Mouse (Mus musculus): Measurements from ENCODE around the gene Gm20388. TPM values are rescaled to one million over a fixed set of nuclear protein-coding genes. Genes with fewer than 3 reads are reported as not detected.

Gene Gm20388
- polyA plus RNA-seq, 1 experiment from 2014 or later, result not detected

DNA sequence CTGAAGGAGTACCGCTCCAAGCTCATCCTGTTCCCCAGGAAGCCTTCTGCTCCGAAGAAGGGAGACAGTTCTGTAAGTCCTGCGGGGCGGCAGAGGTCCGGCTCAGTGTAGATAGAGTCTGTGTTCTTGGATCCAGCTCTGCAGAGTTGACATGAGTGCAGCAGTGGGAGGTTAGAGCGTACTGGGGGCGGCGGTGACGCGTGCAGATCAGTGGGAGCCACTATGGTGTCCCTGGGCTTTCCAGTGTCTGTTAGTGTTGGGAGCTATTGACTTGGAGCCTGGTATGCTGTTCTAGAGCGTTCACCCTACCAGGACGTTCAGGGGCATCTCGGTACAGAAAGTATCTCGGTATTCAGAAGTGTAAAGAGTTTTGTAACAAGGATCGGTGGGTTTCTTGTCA, 3192.6 kb downstream of the Gm20388 start:
- Histone ChIP-seq H3K4me1 (ENCODE audit: control insufficient read depth, insufficient read depth, low read length) (peaks cover 12% of the 10 kb centered on the region), H3K4me2 (replicated peaks; ENCODE audit: low read depth, low read length) (peak overlapping the region; percentile 92), H3K27ac (ENCODE audit: low read depth, low read length) (peak overlapping the region; percentile 92; the same call in 1 of the 2 replicates), H3K36me3 (ENCODE audit: control insufficient read depth, insufficient read depth, low read length) (peaks cover 32% of the 10 kb centered on the region), H3K27me3 (ENCODE audit: control insufficient read depth, insufficient read depth, low read length) (no peaks in the 10 kb centered on the region), H3K4me3 (ENCODE audit: low read length) (peak overlapping the region; percentile 63), H3K9me3 (ENCODE audit: control insufficient read depth, low read length) (no peaks in the 10 kb centered on the region), H3K9ac (ENCODE audit: low read depth, low read length) (peak overlapping the region; percentile 96)
- no peak for ATAC-seq (ENCODE audit: low FRiP score, low TSS enrichment)
- 13% methylated on average over 14 of the region's 15 CpGs for WGBS

DNA sequence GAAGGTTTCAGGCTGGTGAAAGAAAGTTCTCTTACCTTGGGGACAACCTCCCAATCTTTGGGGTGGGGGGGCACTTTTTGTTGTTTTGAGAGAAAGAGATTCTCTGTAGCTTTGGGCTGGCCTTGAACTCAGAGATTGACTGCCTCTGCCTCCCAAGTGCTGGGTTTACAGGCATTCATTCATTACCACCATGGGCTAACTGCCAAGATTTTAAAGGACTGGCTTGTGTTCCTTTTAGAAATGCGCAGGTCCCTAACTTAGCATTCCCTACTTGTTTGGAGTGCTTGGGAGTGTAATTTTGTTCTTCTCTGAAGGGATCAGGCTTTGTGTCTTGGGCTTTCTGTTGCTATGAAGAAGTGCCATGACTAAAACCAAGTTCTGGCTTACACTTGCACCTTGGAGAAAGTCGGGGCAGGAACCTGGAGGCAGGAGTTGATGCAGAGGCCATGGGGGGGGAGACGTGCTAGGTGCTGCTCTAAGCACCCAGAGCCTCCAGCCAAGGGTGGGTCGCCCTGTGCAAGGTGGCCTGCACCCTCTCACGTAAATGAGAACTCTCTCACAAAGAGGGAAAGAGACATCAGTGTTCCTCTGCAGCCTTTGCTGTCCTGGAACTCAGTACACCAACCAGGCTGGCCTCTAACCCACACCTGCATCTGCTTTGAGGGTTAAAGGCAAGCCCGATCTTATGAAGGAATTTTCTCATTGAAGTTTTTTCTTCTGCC, 3193.6 kb downstream of the Gm20388 start:
- H3K36me3 ChIP-seq (ENCODE audit: control insufficient read depth, insufficient read depth, low read length), result peaks cover 28% of the 10 kb centered on the region
- H3K4me2 ChIP-seq (replicated peaks; ENCODE audit: low read depth, low read length), result peak overlapping the region; percentile 92
- H3K9me3 ChIP-seq (ENCODE audit: control insufficient read depth, low read length), result no peaks in the 10 kb centered on the region
- peak overlapping the region; percentile 96; the same call in 1 of the 2 replicates for H3K9ac ChIP-seq (ENCODE audit: low read depth, low read length)
- peak overlapping the region; percentile 63 for H3K4me3 ChIP-seq (ENCODE audit: low read length)
- H3K27ac ChIP-seq (ENCODE audit: low read depth, low read length), result no peak overlapping the region
- 92% methylated on average over 6 of the region's 6 CpGs for WGBS
- H3K27me3 ChIP-seq (ENCODE audit: control insufficient read depth, insufficient read depth, low read length), result no peaks in the 10 kb centered on the region
- peaks cover 12% of the 10 kb centered on the region for H3K4me1 ChIP-seq (ENCODE audit: control insufficient read depth, insufficient read depth, low read length)
- ATAC-seq (ENCODE audit: low FRiP score, low TSS enrichment), result no peak

DNA sequence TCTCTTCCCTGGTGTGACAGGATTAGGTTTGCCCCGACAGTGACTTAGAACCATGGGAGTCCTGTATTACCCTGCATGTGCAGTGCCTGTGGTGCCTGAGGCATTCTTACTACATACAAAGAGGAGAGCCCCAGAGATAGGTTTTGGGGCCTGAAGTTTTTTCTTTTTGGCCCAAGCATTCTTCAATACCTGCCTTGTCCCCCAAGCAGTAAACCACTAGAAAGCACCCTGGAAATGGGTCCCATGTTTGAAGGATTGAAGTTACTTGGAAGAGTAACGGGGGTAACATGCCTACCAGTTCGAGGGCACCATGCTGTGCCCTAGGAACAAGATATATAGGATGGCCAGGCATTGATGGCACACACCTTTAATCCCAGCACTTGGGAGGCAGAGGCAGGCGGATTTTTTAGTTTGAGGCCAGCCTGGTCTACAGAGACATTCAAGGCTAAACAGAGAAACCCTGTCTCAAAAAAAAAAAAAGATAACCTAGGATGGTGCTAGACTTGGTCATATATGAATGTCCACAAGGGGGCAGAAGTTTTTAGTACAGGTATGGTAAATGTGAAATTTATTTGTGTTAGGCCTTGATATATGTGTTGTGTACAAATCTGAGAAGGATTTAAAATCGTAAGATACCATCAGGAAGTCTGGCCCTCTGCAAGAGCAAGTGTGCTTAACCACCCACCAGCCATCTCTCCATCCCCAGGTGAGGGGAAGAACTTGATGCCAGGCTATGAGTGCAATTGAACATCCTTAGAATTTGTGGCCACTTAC, 3195.1 kb downstream of the Gm20388 start:
- no peak overlapping the region for H3K27ac ChIP-seq (ENCODE audit: low read depth, low read length)
- ATAC-seq (ENCODE audit: low FRiP score, low TSS enrichment), result 0 out of 2 replicates have a peak, but pooled peaks have one; percentile 1
- WGBS, result 71% methylated on average over 5 of the region's 5 CpGs

DNA sequence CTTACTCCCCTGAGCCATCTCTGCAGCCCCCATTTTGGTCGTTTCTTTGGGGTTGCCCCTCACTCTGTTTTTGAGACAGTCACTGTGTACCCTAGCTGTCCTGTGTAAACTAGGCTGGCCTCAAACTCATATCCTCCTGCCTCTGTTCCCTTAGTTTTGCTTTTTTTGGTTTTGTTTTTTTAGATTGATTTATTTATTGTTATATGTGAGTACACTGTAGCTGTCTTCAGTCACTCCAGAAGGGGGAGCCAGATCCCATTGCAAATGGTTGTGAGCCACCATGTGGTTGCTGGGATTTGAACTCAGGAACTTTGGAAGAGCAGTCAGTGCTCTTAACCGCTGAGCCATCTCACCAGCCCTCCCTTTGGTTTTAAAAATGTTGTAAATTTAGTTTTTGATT, 3195.9 kb downstream of the Gm20388 start:
- peaks cover 9% of the 10 kb centered on the region for H3K4me1 ChIP-seq (ENCODE audit: control insufficient read depth, insufficient read depth, low read length)
- H3K36me3 ChIP-seq (ENCODE audit: control insufficient read depth, insufficient read depth, low read length), result peaks cover 26% of the 10 kb centered on the region
- H3K27me3 ChIP-seq (ENCODE audit: control insufficient read depth, insufficient read depth, low read length), result no peaks in the 10 kb centered on the region
- H3K4me2 ChIP-seq (replicated peaks; ENCODE audit: low read depth, low read length), result no peak overlapping the region
- no peak overlapping the region for H3K27ac ChIP-seq (ENCODE audit: low read depth, low read length)
- H3K4me3 ChIP-seq (ENCODE audit: low read length), result no peak overlapping the region
- H3K9me3 ChIP-seq (ENCODE audit: control insufficient read depth, low read length), result no peaks in the 10 kb centered on the region
- H3K9ac ChIP-seq (ENCODE audit: low read depth, low read length), result no peak overlapping the region
- 62% methylated on average over 2 of the region's 2 CpGs for WGBS
- ATAC-seq (ENCODE audit: low FRiP score, low TSS enrichment), result no peak

More for the DNA sequence above, 3195.1 kb downstream of the Gm20388 start:
- Histone ChIP-seq H3K4me2 (replicated peaks; ENCODE audit: low read depth, low read length) (no peak overlapping the region), H3K4me1 (ENCODE audit: control insufficient read depth, insufficient read depth, low read length) (peaks cover 12% of the 10 kb centered on the region), H3K9me3 (ENCODE audit: control insufficient read depth, low read length) (no peaks in the 10 kb centered on the region), H3K9ac (ENCODE audit: low read depth, low read length) (no peak overlapping the region), H3K4me3 (ENCODE audit: low read length) (no peak overlapping the region), H3K27me3 (ENCODE audit: control insufficient read depth, insufficient read depth, low read length) (no peaks in the 10 kb centered on the region), H3K36me3 (ENCODE audit: control insufficient read depth, insufficient read depth, low read length) (peaks cover 26% of the 10 kb centered on the region)

DNA sequence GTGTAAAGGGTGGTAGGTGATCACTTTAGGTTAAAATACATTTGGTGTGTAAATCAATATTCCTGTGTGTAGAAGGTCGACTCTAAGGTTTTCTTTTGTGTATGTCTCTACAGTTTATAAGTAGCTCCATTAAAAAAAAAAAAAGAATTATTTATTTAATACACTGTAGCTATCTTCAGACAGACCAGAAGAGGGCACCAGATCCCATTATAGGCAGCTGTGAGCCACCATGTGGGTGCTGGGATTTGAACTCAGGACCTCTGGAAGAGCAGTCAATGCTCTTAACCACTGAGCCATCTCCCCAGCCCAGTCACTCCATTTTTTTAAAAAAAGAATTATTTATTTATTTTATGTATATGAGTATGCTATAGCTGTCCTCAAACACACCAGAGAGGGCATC, 3197.4 kb downstream of the Gm20388 start:
- no peak for ATAC-seq (ENCODE audit: low FRiP score, low TSS enrichment)
- Histone ChIP-seq H3K9me3 (ENCODE audit: control insufficient read depth, low read length) (no peaks in the 10 kb centered on the region), H3K36me3 (ENCODE audit: control insufficient read depth, insufficient read depth, low read length) (peaks cover 26% of the 10 kb centered on the region), H3K9ac (ENCODE audit: low read depth, low read length) (no peak overlapping the region), H3K4me1 (ENCODE audit: control insufficient read depth, insufficient read depth, low read length) (peaks cover 7% of the 10 kb centered on the region; the same call in 1 of the 2 replicates), H3K27ac (ENCODE audit: low read depth, low read length) (no peak overlapping the region), H3K4me2 (replicated peaks; ENCODE audit: low read depth, low read length) (no peak overlapping the region), H3K4me3 (ENCODE audit: low read length) (no peak overlapping the region), H3K27me3 (ENCODE audit: control insufficient read depth, insufficient read depth, low read length) (no peaks in the 10 kb centered on the region)
- WGBS, result 71% methylated on average over 1 of the region's 1 CpGs

DNA sequence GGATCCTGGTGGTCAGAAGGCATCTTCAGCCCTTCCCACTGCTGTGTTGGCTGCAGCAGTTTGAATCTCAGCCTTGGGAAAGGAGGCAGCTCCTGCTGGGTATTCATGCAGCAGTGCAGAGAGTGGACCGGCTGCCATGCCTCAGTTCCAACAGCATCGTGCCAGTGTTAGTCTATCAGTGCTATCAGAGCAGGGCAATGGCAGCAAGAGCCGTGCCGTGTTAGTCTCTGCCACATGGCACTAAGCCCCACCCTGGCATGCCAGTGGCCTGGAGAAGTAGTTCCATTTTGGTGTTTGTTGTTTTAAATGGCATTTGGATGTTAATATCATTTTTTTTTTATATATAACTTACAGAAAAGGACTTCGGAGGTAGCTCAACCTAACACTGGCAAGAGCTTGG, 3198.3 kb downstream of the Gm20388 start:
- no peak overlapping the region for H3K4me2 ChIP-seq (replicated peaks; ENCODE audit: low read depth, low read length)
- H3K9me3 ChIP-seq (ENCODE audit: control insufficient read depth, low read length), result no peaks in the 10 kb centered on the region
- 91% methylated on average over 5 of the region's 5 CpGs for WGBS
- H3K36me3 ChIP-seq (ENCODE audit: control insufficient read depth, insufficient read depth, low read length), result peaks cover 17% of the 10 kb centered on the region
- no peak overlapping the region for H3K9ac ChIP-seq (ENCODE audit: low read depth, low read length)
- no peak for ATAC-seq (ENCODE audit: low FRiP score, low TSS enrichment)
- H3K4me3 ChIP-seq (ENCODE audit: low read length), result no peak overlapping the region
- no peaks in the 10 kb centered on the region for H3K4me1 ChIP-seq (ENCODE audit: control insufficient read depth, insufficient read depth, low read length)
- no peak overlapping the region for H3K27ac ChIP-seq (ENCODE audit: low read depth, low read length)
- H3K27me3 ChIP-seq (ENCODE audit: control insufficient read depth, insufficient read depth, low read length), result no peaks in the 10 kb centered on the region

DNA sequence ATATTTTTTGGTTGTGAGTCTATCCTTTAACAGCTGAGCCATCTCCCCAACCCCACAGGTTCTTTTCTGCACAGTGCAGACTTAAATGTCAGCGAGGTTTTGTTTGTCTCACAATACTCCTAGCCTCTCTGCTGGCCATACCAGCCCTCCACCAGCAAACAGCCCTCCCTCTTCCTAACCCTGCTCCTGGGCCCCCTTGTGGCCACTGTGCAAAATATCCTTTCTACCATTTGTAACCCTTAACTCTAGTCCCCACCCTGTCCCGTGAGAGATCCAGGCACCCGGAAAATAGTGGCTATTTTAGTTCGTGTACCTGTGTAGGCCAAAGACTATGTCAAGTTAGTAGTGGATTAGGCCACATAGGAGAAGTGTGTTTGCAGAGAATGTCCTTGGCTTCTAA, 3200.0 kb downstream of the Gm20388 start:
- WGBS, result 16% methylated on average over 4 of the region's 4 CpGs
- Histone ChIP-seq H3K36me3 (ENCODE audit: control insufficient read depth, insufficient read depth, low read length) (peaks cover under 1% of the 10 kb centered on the region; the same call in 1 of the 2 replicates), H3K9ac (ENCODE audit: low read depth, low read length) (no peak overlapping the region), H3K27ac (ENCODE audit: low read depth, low read length) (no peak overlapping the region), H3K4me1 (ENCODE audit: control insufficient read depth, insufficient read depth, low read length) (0 out of 2 replicates have a peak, but pooled peaks cover 3% of the 10 kb centered on the region), H3K4me2 (replicated peaks; ENCODE audit: low read depth, low read length) (no peak overlapping the region), H3K9me3 (ENCODE audit: control insufficient read depth, low read length) (no peaks in the 10 kb centered on the region), H3K27me3 (ENCODE audit: control insufficient read depth, insufficient read depth, low read length) (peaks cover under 1% of the 10 kb centered on the region), H3K4me3 (ENCODE audit: low read length) (no peak overlapping the region)
- peak; percentile 41; the same call in 1 of the 2 replicates for ATAC-seq (ENCODE audit: low FRiP score, low TSS enrichment)

DNA sequence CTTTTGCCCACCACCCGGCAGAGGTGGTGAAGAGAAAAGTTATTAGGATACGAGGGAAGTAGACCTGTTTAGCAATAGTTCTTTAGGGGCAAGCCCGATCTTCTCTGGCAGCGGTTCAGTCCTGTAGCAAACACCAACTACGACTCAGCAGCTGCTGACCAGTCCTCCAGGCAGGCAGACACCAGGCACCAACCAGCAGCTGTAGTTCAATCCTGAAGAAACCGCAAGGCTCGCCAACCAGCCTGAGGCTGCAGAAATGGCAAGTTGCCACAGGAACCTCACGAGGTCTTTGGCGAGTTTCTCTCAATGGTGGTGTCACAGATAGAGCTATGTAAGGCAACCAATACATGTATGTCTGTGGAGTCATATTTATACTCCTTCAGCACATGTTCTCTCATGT, 3202.3 kb downstream of the Gm20388 start:
- H3K9ac ChIP-seq (ENCODE audit: low read depth, low read length), result no peak overlapping the region
- H3K27ac ChIP-seq (ENCODE audit: low read depth, low read length), result no peak overlapping the region
- WGBS, result 82% methylated on average over 9 of the region's 9 CpGs
- H3K4me3 ChIP-seq (ENCODE audit: low read length), result no peak overlapping the region
- H3K36me3 ChIP-seq (ENCODE audit: control insufficient read depth, insufficient read depth, low read length), result no peaks in the 10 kb centered on the region
- no peak for ATAC-seq (ENCODE audit: low FRiP score, low TSS enrichment)
- peaks cover 23% of the 10 kb centered on the region for H3K27me3 ChIP-seq (ENCODE audit: control insufficient read depth, insufficient read depth, low read length)
- peaks cover 12% of the 10 kb centered on the region; the same call in 1 of the 2 replicates for H3K4me1 ChIP-seq (ENCODE audit: control insufficient read depth, insufficient read depth, low read length)
- no peak overlapping the region for H3K4me2 ChIP-seq (replicated peaks; ENCODE audit: low read depth, low read length)
- H3K9me3 ChIP-seq (ENCODE audit: control insufficient read depth, low read length), result no peaks in the 10 kb centered on the region
